Mouse (Mus musculus) cerebellum, postnatal 10 days (tissue): ENCODE measurements around the gene P4ha2.

ENCODE experiments used
- DNase-seq, 2 experiments: peaks; one replicate each; pipeline ENCODE4 v3.0.0; 2021; ENCODE audit warnings: mixed read lengths in 2 of 2

P4ha2 gene

GRCm38 (mm10) chr11:54108131-54108530 lies 8.2 kb downstream of the P4ha2 start:
- DNase-seq: no peak

- peak; percentile 58 to 60 for DNase-seq
These were observed 9.0 kb downstream of the P4ha2 start for GRCm38 (mm10) chr11:54108894-54109293.

GRCm38 (mm10) chr11:54111291-54111690 lies 11.4 kb downstream of the P4ha2 start:
- peak; percentile 16 to 20 for DNase-seq

GRCm38 (mm10) chr11:54111976-54112741 lies 12.3 kb downstream of the P4ha2 start:
- DNase-seq: peak; percentile 96

- peak; percentile 85 to 92 for DNase-seq
These were observed 13.0 kb downstream of the P4ha2 start for GRCm38 (mm10) chr11:54112920-54113319.

GRCm38 (mm10) chr11:54113352-54113751 lies 13.5 kb downstream of the P4ha2 start:
- DNase-seq: peak; percentile 51 to 63

GRCm38 (mm10) chr11:54114746-54115145 lies 14.9 kb downstream of the P4ha2 start:
- DNase-seq: peak; percentile 9

- DNase-seq: peak; percentile 11 to 20
These were observed 15.4 kb downstream of the P4ha2 start for GRCm38 (mm10) chr11:54115301-54115700.

GRCm38 (mm10) chr11:54115911-54116310 lies 16.0 kb downstream of the P4ha2 start:
- DNase-seq: peak; percentile 10 to 23

GRCm38 (mm10) chr11:54116406-54116805 lies 16.5 kb downstream of the P4ha2 start:
- peak; percentile 62 to 67 for DNase-seq

GRCm38 (mm10) chr11:54117096-54117495 lies 17.2 kb downstream of the P4ha2 start:
- DNase-seq: peak; percentile 41 to 53

- DNase-seq: peak in 1 of 2 experiments; percentile 5
These were observed 19.2 kb downstream of the P4ha2 start for GRCm38 (mm10) chr11:54119126-54119525.

GRCm38 (mm10) chr11:54119740-54120360 lies 20.0 kb downstream of the P4ha2 start:
- DNase-seq: no peak

- peak; percentile 87 to 88 for DNase-seq
These were observed 22.7 kb downstream of the P4ha2 start for GRCm38 (mm10) chr11:54122416-54123264.

- DNase-seq: peak in 1 of 2 experiments; percentile 7
These were observed 26.2 kb downstream of the P4ha2 start for GRCm38 (mm10) chr11:54125982-54126648.

GRCm38 (mm10) chr11:54126654-54127374 lies 26.9 kb downstream of the P4ha2 start:
- peak; percentile 32 to 45 for DNase-seq

GRCm38 (mm10) chr11:54127397-54127796 lies 27.5 kb downstream of the P4ha2 start:
- DNase-seq: no peak

GRCm38 (mm10) chr11:54129955-54130354 lies 30.1 kb downstream of the P4ha2 start:
- DNase-seq: no peak

GRCm38 (mm10) chr11:54130721-54131120 lies 30.8 kb downstream of the P4ha2 start:
- no peak for DNase-seq

GRCm38 (mm10) chr11:54132290-54132689 lies 32.4 kb downstream of the P4ha2 start:
- no peak for DNase-seq

- no peak for DNase-seq
These were observed 35.0 kb downstream of the P4ha2 start for GRCm38 (mm10) chr11:54134905-54135304.

GRCm38 (mm10) chr11:54140159-54140558 lies 40.3 kb downstream of the P4ha2 start:
- DNase-seq: peak; percentile 46 to 54
